Mouse (Mus musculus): ENCODE measurements around the gene Pcnp. TPM values are rescaled to one million over a fixed set of nuclear protein-coding genes. Genes with fewer than 3 reads are reported as not detected.

Gene Pcnp
- total and polyA plus RNA-seq, 3 experiments = 67.4 to 177 (median 154) TPM

GRCm38 (mm10) chr16:56066113-56066512, 36.6 kb upstream of the Pcnp start:
- no peak overlapping the region for H3K4me3 ChIP-seq (replicated peaks in 1 of 3; ENCODE audit: low read depth in 2 of 3, low read length in 2 of 3, poor library complexity in 1 of 3)
- no peak overlapping the region for H3K27ac ChIP-seq (ENCODE audit: insufficient read depth, low read depth)
- dilution Hi-C loops (cut with MboI; ENCODE audit: extremely low pct_ligation_motif_present, extremely low pct_unique_long_range_greater_than_20kb, low sequenced_read_pairs) (no loop called here), in situ Hi-C loops (cut with MboI; ENCODE audit: low pct_ligation_motif_present, low pct_unique_long_range_greater_than_20kb, low sequenced_read_pairs) (loop anchor here (5.0 to 10.0 kb wide), 3 partner anchors 34 to 174 kb away; partner anchors contain the start of gene Zbtb11)
- no peak overlapping the region for H3K4me2 ChIP-seq (ENCODE audit: insufficient read depth, low read depth, poor library complexity, severe bottlenecking)
- no peaks in the 10 kb centered on the region for H3K27me3 ChIP-seq (replicated peaks)
- H3K4me1 ChIP-seq (ENCODE audit: control insufficient read depth in 1 of 2, insufficient read depth in 2 of 2) = peaks cover 10 to 46% of the 10 kb centered on the region in 2 experiments
- H3K79me2 ChIP-seq (replicated peaks; ENCODE audit: control insufficient read depth, extremely low read depth, insufficient read depth, poor library complexity, severe bottlenecking) = no peaks in the 10 kb centered on the region
- no peak for DNase-seq (ENCODE audit: extremely low read depth)
- H3K9ac ChIP-seq (ENCODE audit: insufficient read depth, low read depth) = no peak overlapping the region
- H3K9me3 ChIP-seq (replicated peaks; ENCODE audit: low read length) = no peaks in the 10 kb centered on the region
- no peaks in the 10 kb centered on the region for H3K36me3 ChIP-seq (replicated peaks in 1 of 2; ENCODE audit: control insufficient read depth in 1 of 2, insufficient read depth in 1 of 2, low read length in 1 of 2)
- TF ChIP-seq KAT2A (IDR thresholded peaks at IDR 0.05; ENCODE audit: insufficient replicate concordance, low read length) = no peak
- no peak for TF ChIP-seq ZKSCAN1 (IDR thresholded peaks at IDR 0.05; ENCODE audit: borderline replicate concordance, low read depth, low read length)

GRCm38 (mm10) chr16:56064334-56064990, 34.9 kb upstream of the Pcnp start:
- Histone ChIP-seq H3K27me3 (replicated peaks) (no peaks in the 10 kb centered on the region), H3K4me3 (replicated peaks in 1 of 3; ENCODE audit: low read depth in 2 of 3, low read length in 2 of 3, poor library complexity in 1 of 3) (peak overlapping the region; percentile 26 to 54 (median 48)), H3K9me3 (replicated peaks; ENCODE audit: low read length) (no peaks in the 10 kb centered on the region), H3K9ac (ENCODE audit: insufficient read depth, low read depth) (peak overlapping the region; percentile 40; the same call in 1 of the 2 replicates), H3K79me2 (replicated peaks; ENCODE audit: control insufficient read depth, extremely low read depth, insufficient read depth, poor library complexity, severe bottlenecking) (no peaks in the 10 kb centered on the region), H3K36me3 (replicated peaks in 1 of 2; ENCODE audit: control insufficient read depth in 1 of 2, insufficient read depth in 1 of 2, low read length in 1 of 2) (no peaks in the 10 kb centered on the region), H3K4me2 (ENCODE audit: insufficient read depth, low read depth, poor library complexity, severe bottlenecking) (peak overlapping the region; percentile 38), H3K4me1 (ENCODE audit: control insufficient read depth in 1 of 2, insufficient read depth in 2 of 2) (peaks cover 10 to 47% of the 10 kb centered on the region in 2 experiments), H3K27ac (ENCODE audit: insufficient read depth, low read depth) (no peak overlapping the region)
- in situ Hi-C loops (cut with MboI; ENCODE audit: low pct_ligation_motif_present, low pct_unique_long_range_greater_than_20kb, low sequenced_read_pairs) (loop anchor here (10.0 kb wide), 1 partner anchor 90 kb away; the partner anchor contains the start of gene Zbtb11), dilution Hi-C loops (cut with MboI; ENCODE audit: extremely low pct_ligation_motif_present, extremely low pct_unique_long_range_greater_than_20kb, low sequenced_read_pairs) (no loop called here)
- peak; percentile 93 for DNase-seq (ENCODE audit: extremely low read depth)
- no peak for TF ChIP-seq GABPA (IDR thresholded peaks at IDR 0.05; ENCODE audit: insufficient replicate concordance, low read depth, low read length)
- TF ChIP-seq JUN (IDR thresholded peaks at IDR 0.05; ENCODE audit: insufficient read depth, low read depth, low read length) = no peak
- no peak for TF ChIP-seq ZMIZ1 (IDR thresholded peaks at IDR 0.05; ENCODE audit: low read depth, low read length)
- peak; percentile 84 to 91 for TF ChIP-seq CTCF (conservative IDR thresholded peaks at IDR 0.05 in 1 of 2, IDR thresholded peaks at IDR 0.05 in 1 of 2; ENCODE audit: low read depth in 2 of 2, low read length in 2 of 2)
- peak; percentile 75; the same call in 1 of the 2 replicates for TF ChIP-seq MEF2A (IDR thresholded peaks at IDR 0.05; ENCODE audit: borderline replicate concordance, low read depth, low read length)
- TF ChIP-seq ZC3H11A (IDR thresholded peaks at IDR 0.05; ENCODE audit: low read depth, low read length) = no peak
- TF ChIP-seq UBTF (IDR thresholded peaks at IDR 0.05; ENCODE audit: low read depth, low read length) = no peak
- TF ChIP-seq IRF4 (IDR thresholded peaks at IDR 0.05; ENCODE audit: low read depth, low read length) = peak; percentile 71
- TF ChIP-seq POLR2AphosphoS2 (IDR thresholded peaks at IDR 0.05; ENCODE audit: low read depth, low read length) = no peak; the same call in 1 of the 2 replicates
- TF ChIP-seq ZNF384 (IDR thresholded peaks at IDR 0.05; ENCODE audit: low read depth, low read length) = peak; percentile 36; the same call in 1 of the 2 replicates
- TF ChIP-seq EP300 (IDR thresholded peaks at IDR 0.05; ENCODE audit: low read length) = peak; percentile 21; the same call in 1 of the 2 replicates
- peak; percentile 80 for TF ChIP-seq TCF12 (IDR thresholded peaks at IDR 0.05; ENCODE audit: low read depth, low read length)
- peak; percentile 14; the same call in 1 of the 2 replicates for TF ChIP-seq ZKSCAN1 (IDR thresholded peaks at IDR 0.05; ENCODE audit: borderline replicate concordance, low read depth, low read length)
- TF ChIP-seq CHD1 (IDR thresholded peaks at IDR 0.05; ENCODE audit: low read depth, low read length) = no peak
- TF ChIP-seq MXI1 (IDR thresholded peaks at IDR 0.05; ENCODE audit: low read depth, low read length) = no peak; the same call in 1 of the 2 replicates
- 0 out of 2 replicates have a peak, but pooled peaks have one; percentile 14 for TF ChIP-seq JUND (conservative IDR thresholded peaks at IDR 0.05; ENCODE audit: low read depth, low read length)
- TF ChIP-seq RCOR1 (conservative IDR thresholded peaks at IDR 0.05; ENCODE audit: low read depth, low read length) = no peak; the same call in none of the 2 replicates
- peak; percentile 79 for TF ChIP-seq SIN3A (IDR thresholded peaks at IDR 0.05; ENCODE audit: low read length)
- TF ChIP-seq HCFC1 (IDR thresholded peaks at IDR 0.05; ENCODE audit: low read depth, low read length) = peak; percentile 67
- TF ChIP-seq KAT2A (IDR thresholded peaks at IDR 0.05; ENCODE audit: insufficient replicate concordance, low read length) = no peak; the same call in 1 of the 2 replicates
- peak; percentile 89 for TF ChIP-seq SMC3 (IDR thresholded peaks at IDR 0.05; ENCODE audit: low read depth, low read length)
- peak; percentile 67; the same call in 1 of the 2 replicates for TF ChIP-seq MAX (IDR thresholded peaks at IDR 0.05; ENCODE audit: low read length)
- peak; percentile 81; the same call in 1 of the 2 replicates for TF ChIP-seq E2F4 (IDR thresholded peaks at IDR 0.05; ENCODE audit: insufficient replicate concordance, low read depth, low read length)
- TF ChIP-seq USF1 (IDR thresholded peaks at IDR 0.05; ENCODE audit: low read depth, low read length) = no peak
- no peak for TF ChIP-seq NELFE (IDR thresholded peaks at IDR 0.05; ENCODE audit: low read depth, low read length)
- TF ChIP-seq MAZ (IDR thresholded peaks at IDR 0.05; ENCODE audit: low read depth, low read length) = no peak
- peak; percentile 46 for TF ChIP-seq ETS1 (conservative IDR thresholded peaks at IDR 0.05; ENCODE audit: low read depth, low read length)
- peak; percentile 85 for TF ChIP-seq NRF1 (IDR thresholded peaks at IDR 0.05; ENCODE audit: low read depth, low read length)
- TF ChIP-seq USF2 (conservative IDR thresholded peaks at IDR 0.05; ENCODE audit: low read depth, low read length) = no peak
- no peak for TF ChIP-seq CHD2 (IDR thresholded peaks at IDR 0.05; ENCODE audit: low read length)
